Mouse (Mus musculus): Measurements from ENCODE around the gene Bcl7b.

GRCm38 (mm10) chr5:135222066-135222465 is 54.0 kb downstream of the Bcl7b start:
- TF ChIP-seq TAL1 (IDR thresholded peaks at IDR 0.05; ENCODE audit: low read length) (no peak), GATA1 (IDR thresholded peaks at IDR 0.05; ENCODE audit: low read length) (no peak)
